Mouse (Mus musculus) liver, adult 2 months (tissue): ENCODE results near the gene Taz.

Experiments
- CTCF ChIP-seq: fragments of 200-500 bp; IDR thresholded peaks from 2 replicates; pipeline ENCODE4 v1.5.1; 2011; ENCODE audit warnings: low read depth, low read length, control low read depth
- POLR2A ChIP-seq: fragments of 200-500 bp; IDR thresholded peaks from 2 replicates; pipeline ENCODE4 v1.6.1; 2011; ENCODE audit warnings: low read length, control low read depth; ENCODE audit not compliant: insufficient read depth; ENCODE audit errors: extremely low read depth

DNA sequence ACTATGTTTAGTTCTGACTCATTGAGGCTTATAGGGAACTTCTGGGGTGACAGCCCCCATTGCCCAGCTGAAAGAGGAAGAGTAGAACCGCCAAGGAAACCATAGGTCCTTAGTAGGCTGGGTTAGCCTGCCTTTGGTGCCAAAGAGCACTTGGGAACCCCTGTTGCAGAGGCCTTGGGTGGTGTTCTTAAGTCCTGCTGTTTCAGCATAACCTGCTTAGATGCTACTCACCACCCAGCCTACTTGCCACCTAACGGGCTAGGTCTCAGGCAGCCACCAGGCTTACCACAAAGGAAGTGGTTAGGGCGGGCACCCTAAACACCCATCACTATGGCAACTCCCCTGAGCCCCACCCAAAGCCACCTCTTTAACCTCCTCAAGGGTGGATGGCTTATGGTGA, 37.9 kb upstream of the Taz start:
- TF ChIP-seq CTCF = no peak
- TF ChIP-seq POLR2A = no peak
